Mouse (Mus musculus) thymus, adult 2 months (tissue): ENCODE results near the gene Gm10190. TPM values are rescaled to one million over a fixed set of nuclear protein-coding genes. Genes with fewer than 3 reads are reported as not detected.
A peak's percentile ranks its signal among the peaks of the same experiment; 100 is the strongest.

Source experiments
- DNase-seq: peaks from one replicate; pipeline ENCODE4 v3.0.0; 2021
- H3K27ac ChIP-seq: fragments of 200-500 bp; 2 replicates; pipeline ENCODE4 v1.5.1; 2012; ENCODE audit warnings: low read length, control low read depth; ENCODE audit not compliant: control insufficient read depth, insufficient read depth
- H3K27me3 ChIP-seq: fragments of 200-500 bp; 2 replicates; pipeline ENCODE4 v1.6.1; 2012; ENCODE audit warnings: mild to moderate bottlenecking, low read length, moderate library complexity, mixed read lengths; ENCODE audit not compliant: control insufficient read depth, insufficient read depth
- H3K36me3 ChIP-seq: fragments of 200-500 bp; 2 replicates; pipeline ENCODE4 v1.6.1; 2012; ENCODE audit warnings: mild to moderate bottlenecking, low read length, moderate library complexity; ENCODE audit not compliant: control insufficient read depth, insufficient read depth
- H3K4me1 ChIP-seq: fragments of 200-500 bp; replicated peaks from 2 replicates; pipeline ENCODE4 v1.6.1; 2012; ENCODE audit warnings: low read length; ENCODE audit not compliant: control insufficient read depth, insufficient read depth
- H3K4me3 ChIP-seq: fragments of 200-500 bp; 2 replicates; pipeline ENCODE4 v1.5.1; 2012; ENCODE audit warnings: mild to moderate bottlenecking, low read length, control low read depth, moderate library complexity; ENCODE audit not compliant: control insufficient read depth, insufficient read depth
- CTCF ChIP-seq: fragments of 200-500 bp; IDR thresholded peaks from 2 replicates; pipeline ENCODE4 v1.5.1; 2012; ENCODE audit warnings: mild to moderate bottlenecking, control low read depth, low read length, moderate library complexity, borderline replicate concordance; ENCODE audit not compliant: control insufficient read depth, poor library complexity, insufficient read depth; ENCODE audit errors: extremely low read depth
- POLR2A ChIP-seq: fragments of 200-500 bp; IDR thresholded peaks from 2 replicates; pipeline ENCODE4 v1.6.1; 2012; ENCODE audit warnings: mild to moderate bottlenecking, low read length, control low read depth, moderate library complexity; ENCODE audit not compliant: control insufficient read depth, poor library complexity, insufficient read depth; ENCODE audit errors: extremely low read depth
- WGBS: fragments of 180-500 bp; shearing (Covaris S2); methylation state at CpG from one replicate; pipeline ENCODE4 v1.1.7; 2018; 5-methylcytosine and 5-hydroxymethylcytosine counted together
- polyA plus RNA-seq: library from polyadenylated mRNA; depleted of rRNA; stranded (reverse); fragments of >200 nt; gene quantifications from 2 replicates; pipeline ENCODE4 v1.2.3, GENCODE M21; 2012; rRNA removed

Gm10190 gene
- 1.2 TPM in 1 of 2 replicates, not detected in the other for polyA plus RNA-seq

DNA sequence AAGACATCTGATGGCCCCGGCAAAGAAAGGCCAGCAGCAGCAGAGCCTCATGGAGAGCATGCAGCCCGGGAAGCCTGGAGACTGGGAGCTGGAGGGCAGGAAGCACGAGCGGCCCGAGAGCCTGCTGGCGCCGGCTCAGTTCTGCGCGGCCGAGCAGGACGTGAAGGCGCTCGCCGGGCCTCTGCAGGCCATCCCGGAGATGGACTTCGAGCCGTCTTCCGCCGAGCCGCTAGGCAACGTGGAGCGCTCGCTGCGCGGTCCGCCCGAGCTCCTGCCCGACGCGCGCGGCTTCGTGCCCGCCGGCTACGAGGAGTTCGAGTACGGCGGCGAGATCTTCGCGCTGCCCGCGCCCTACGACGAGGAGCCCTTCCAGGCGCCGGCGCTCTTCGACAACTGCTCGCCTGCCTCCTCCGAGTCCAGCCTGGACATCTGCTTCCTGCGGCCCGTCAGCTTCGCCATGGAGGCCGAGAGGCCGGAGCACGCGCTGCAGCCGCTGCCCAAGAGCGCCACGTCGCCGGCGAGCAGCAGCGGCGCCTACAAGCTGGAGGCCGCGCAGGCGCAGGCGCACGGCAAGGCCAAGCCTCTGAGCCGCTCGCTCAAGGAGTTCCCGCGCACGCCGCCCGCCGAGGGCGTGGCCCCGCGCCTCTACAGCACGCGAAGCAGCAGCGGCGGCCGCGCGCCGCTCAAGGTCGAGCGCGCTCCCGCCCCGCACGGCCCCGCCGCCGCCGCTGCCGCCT is at the start of gene Gm10190:
Gm10190 (minus strand) TSS at position 553 of the 737 bp plus-strand sequence.
- no peaks in the 10 kb centered on the region for H3K36me3 ChIP-seq
- peaks cover 7% of the 10 kb centered on the region for H3K4me1 ChIP-seq
- 4% methylated on average over 102 of the region's 102 CpGs for WGBS
- no peaks in the 10 kb centered on the region for H3K27me3 ChIP-seq
- peak; percentile 86 for DNase-seq
- TF ChIP-seq POLR2A (peak; percentile 66), CTCF (no peak)
- H3K4me3 ChIP-seq: peak within 1 kb of the TSS; percentile 87
- H3K27ac ChIP-seq: no peak within 1 kb of the TSS

DNA sequence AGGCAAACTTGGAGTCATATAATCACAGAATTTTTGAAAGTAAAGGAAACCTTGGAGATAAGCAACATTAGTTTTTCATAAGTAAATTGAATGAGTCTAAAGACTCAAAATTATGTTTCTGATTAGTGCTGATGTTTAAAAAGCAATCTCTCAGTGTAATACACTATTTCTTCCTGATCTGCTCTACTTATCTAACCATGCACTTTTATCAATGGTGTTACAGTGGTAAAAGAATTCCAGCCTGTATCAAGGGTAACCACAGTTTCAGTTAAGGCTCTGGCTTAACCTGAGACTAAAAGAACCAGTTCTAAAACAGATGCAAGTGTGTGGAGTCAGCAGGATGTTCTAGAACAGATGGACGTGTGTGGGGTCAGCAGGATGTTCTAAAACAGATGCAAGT is 47.7 kb upstream of the Gm10190 start:
- Histone ChIP-seq H3K36me3 (peaks cover 40% of the 10 kb centered on the region), H3K4me3 (no peak overlapping the region), H3K27ac (no peak overlapping the region), H3K4me1 (no peaks in the 10 kb centered on the region), H3K27me3 (no peaks in the 10 kb centered on the region)
- no peak for TF ChIP-seq POLR2A
- TF ChIP-seq CTCF: no peak
- no peak for DNase-seq
- WGBS: 100% methylated on average over 1 of the region's 1 CpGs

GRCm38 (mm10) chr17:80418572-80419210 is 45.4 kb upstream of the Gm10190 start:
- Histone ChIP-seq H3K4me3 (no peak overlapping the region), H3K27me3 (no peaks in the 10 kb centered on the region), H3K4me1 (no peaks in the 10 kb centered on the region), H3K27ac (no peak overlapping the region), H3K36me3 (peaks cover 58% of the 10 kb centered on the region)
- peak; percentile 9 for DNase-seq
- no peak for TF ChIP-seq CTCF
- no peak for TF ChIP-seq POLR2A
- 52% methylated on average over 10 of the region's 10 CpGs for WGBS

- no peak overlapping the region for H3K4me3 ChIP-seq
- peaks cover 60% of the 10 kb centered on the region for H3K36me3 ChIP-seq
- TF ChIP-seq POLR2A (no peak), CTCF (no peak)
- no peaks in the 10 kb centered on the region for H3K27me3 ChIP-seq
- H3K27ac ChIP-seq: no peak overlapping the region
- WGBS: 100% methylated on average over 1 of the region's 1 CpGs
- no peak for DNase-seq
- no peaks in the 10 kb centered on the region for H3K4me1 ChIP-seq
These were observed 37.8 kb upstream of the Gm10190 start for GRCm38 (mm10) chr17:80411182-80411581.

DNA sequence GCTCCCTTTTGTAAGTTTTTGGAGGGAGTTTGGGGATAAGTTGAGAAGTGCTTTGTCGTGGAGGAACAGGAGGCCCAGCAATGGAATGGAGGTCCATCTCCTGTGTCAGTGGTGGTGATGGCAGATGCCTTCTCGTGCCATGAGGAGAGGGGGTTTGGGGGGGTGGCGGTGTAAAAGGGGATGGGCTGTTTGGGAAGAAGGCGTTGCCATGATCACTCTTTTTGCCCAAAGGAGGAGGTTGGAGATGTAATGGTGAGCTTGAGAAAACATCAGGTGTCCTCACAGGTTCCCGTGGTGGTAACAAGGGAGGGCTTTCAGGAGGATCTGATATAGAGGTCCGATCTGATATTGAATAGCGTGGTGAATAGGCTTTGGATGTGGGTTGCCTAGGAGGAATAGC is 24.9 kb upstream of the Gm10190 start:
- no peak for DNase-seq
- Histone ChIP-seq H3K36me3 (peaks cover 28% of the 10 kb centered on the region), H3K4me1 (no peaks in the 10 kb centered on the region), H3K4me3 (no peak overlapping the region), H3K27ac (no peak overlapping the region), H3K27me3 (no peaks in the 10 kb centered on the region)
- WGBS: 95% methylated on average over 7 of the region's 7 CpGs
- TF ChIP-seq CTCF: no peak

GRCm38 (mm10) chr17:80391423-80392403 is 18.4 kb upstream of the Gm10190 start:
- no peaks in the 10 kb centered on the region for H3K27me3 ChIP-seq
- peaks cover 3% of the 10 kb centered on the region; the same call in 1 of the 2 replicates for H3K4me1 ChIP-seq
- no peaks in the 10 kb centered on the region for H3K36me3 ChIP-seq
- 0 out of 2 replicates have a peak overlapping the region, but pooled peaks have one; percentile 4 for H3K4me3 ChIP-seq
- TF ChIP-seq CTCF: peak; percentile 71
- no peak for TF ChIP-seq POLR2A
- no peak overlapping the region for H3K27ac ChIP-seq
- peak; percentile 70 for DNase-seq
- WGBS: 13% methylated on average over 17 of the region's 17 CpGs
